Mouse (Mus musculus) cerebral cortex, adult 2 months (tissue): ENCODE results near the gene Abt1.

ENCODE experiments used
- WGBS: fragments of 180-500 bp; shearing (Covaris S2); methylation state at CpG from one replicate; pipeline ENCODE4 v1.1.7; 2018; 5-methylcytosine and 5-hydroxymethylcytosine counted together

Gene Abt1

DNA sequence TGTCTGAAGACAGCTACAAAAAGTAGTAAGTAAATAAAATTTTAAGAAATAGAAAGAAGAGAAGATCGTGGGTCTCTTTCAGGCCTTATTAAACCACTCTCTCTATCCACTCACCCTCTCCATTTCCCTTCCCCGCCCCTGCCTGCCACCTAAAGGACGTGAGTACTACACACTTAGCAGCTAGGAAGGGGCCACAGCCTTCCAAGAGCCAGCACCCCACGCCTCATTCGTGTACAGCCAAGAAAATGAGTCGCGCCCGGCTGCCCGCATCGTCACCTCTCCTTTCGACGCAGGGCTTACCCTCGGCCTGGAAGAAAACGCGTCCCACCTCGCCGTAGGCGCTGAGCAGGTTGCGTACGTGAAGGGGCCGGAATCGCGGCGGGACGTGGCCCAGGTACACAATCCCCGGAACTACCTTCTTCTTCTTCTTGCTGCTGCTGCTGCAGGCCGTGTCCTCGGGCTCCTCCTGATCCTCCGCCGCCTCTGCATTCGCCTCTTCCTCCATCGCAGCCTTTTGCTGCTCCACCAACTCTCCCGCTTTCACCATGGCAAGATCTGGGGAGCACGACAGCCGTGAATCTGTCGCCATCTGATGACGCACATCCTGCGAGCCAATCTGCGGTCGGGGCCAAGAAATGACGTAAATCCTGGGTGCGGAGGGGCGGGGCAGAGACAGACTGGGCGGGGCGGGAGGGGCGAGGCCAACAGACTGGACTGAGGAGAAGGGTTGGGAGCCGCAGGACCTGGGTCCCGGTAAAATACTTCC lies at the start of gene Abt1:
Abt1 (minus strand) TSS at position 581 of the 766 bp plus-strand sequence.
- under 1% methylated on average over 48 of the region's 48 CpGs for WGBS

DNA sequence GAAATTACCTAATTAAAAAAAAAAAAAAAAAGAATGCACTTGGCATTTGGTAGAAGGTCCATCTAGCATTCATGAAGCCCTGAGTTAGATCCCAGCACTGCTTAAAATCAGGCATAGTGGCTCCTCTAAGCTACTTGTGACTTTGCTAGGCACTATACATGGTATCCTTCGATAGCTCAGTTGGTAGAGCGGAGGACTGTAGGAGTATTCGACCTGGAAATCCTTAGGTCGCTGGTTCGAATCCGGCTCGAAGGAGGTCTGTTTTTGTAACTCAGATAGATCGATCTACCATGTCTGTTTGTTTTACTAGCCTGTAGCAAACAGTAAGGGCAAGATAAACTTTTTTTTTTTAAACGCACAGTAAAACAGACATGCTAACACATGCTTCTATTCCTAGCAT lies 43.2 kb upstream of the Abt1 start:
- WGBS: 12% methylated on average over 9 of the region's 9 CpGs

DNA sequence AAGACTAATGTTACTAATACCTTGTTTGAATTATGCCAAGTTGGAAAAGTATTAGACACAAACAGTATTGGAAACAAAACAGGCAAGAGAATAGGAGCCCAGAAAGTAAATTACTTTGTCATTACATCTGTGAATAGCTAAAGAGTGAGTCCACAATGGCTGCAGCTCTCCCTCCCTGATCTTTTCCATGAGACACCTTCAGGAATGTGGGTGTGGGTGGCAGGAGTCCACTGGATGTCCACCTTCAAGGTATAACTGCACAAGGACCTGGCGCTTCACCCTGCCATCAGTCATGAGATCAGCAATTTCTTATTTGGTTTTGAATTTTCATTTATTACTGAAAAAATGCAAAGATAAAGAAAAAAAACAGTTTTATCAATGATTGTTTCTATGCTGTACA lies 42.6 kb upstream of the Abt1 start:
- WGBS: 98% methylated on average over 1 of the region's 1 CpGs

DNA sequence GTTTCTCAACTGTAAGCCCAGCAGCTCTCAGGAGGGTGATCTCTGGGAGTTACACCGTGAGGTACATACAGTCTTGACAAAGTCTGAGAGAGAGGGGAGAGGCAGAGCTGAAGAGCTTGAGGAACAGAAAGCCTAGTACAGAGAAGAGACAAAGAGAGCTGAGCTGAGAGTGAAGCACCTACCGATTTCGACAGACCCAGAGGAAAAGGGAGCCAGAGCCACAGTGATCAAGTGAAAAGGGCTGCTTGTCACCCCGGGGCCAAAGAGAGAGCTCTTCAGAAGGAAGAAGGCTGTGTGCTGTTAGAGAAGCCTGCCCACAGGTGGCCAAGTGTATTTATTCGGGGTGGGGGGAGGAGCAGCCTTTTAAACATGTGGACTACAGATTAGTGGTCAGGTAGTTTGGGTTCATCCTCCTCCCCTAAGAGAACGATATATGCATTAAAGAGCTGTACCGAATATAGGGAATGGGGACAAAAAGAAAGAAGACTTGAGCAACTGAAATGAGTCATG lies 42.0 kb upstream of the Abt1 start, which contains the start of gene Btn1a1:
Btn1a1 (minus strand) TSS at position 302 of the 510 bp plus-strand sequence.
- 7% methylated on average over 7 of the region's 7 CpGs for WGBS

DNA sequence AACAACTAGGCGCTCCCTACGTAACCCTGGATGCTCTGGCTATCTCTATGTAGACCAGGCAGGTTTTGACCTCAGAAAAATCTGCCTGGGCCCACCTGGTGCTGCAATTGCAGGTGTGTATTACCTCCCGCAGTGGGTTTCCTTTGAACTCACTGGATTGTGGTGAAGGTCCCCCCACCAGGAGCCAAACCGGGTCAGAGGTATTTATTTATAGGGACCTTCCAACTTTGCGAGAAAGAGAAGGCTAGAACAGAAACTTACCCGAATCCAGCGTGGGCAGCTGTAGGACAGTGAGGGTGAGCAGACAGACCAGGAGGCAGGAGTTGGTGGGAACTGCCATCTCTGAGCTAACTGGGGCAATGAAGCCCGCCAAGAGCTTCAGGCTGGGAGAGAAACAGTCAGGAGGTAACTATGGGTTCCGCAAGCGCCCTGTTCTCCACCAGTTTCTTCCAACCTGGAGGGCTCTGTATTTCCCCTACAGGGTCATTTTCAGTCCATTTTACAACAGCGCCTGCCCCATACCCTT lies 41.2 kb upstream of the Abt1 start:
- 14% methylated on average over 11 of the region's 11 CpGs for WGBS

DNA sequence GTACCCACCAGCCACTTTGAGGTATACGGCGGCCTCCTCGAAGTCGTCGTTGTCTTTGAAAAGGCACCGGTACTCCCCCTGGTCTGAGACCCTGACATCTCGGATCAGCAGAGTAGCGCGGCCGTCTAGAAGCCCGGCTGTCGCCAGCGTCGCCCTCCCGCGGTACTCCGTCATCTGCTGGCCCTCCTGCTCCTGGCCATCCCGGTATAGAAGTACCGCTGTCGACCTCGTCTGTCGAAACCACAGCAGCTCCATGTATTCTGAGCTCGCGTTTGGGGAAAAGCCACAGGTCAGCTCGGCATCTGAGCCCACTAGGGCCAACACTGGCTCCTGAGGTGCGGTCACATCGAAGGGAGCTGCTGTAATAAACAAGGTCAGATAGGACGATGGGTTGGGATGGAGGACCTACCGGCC lies 40.6 kb upstream of the Abt1 start:
- 1% methylated on average over 29 of the region's 29 CpGs for WGBS

DNA sequence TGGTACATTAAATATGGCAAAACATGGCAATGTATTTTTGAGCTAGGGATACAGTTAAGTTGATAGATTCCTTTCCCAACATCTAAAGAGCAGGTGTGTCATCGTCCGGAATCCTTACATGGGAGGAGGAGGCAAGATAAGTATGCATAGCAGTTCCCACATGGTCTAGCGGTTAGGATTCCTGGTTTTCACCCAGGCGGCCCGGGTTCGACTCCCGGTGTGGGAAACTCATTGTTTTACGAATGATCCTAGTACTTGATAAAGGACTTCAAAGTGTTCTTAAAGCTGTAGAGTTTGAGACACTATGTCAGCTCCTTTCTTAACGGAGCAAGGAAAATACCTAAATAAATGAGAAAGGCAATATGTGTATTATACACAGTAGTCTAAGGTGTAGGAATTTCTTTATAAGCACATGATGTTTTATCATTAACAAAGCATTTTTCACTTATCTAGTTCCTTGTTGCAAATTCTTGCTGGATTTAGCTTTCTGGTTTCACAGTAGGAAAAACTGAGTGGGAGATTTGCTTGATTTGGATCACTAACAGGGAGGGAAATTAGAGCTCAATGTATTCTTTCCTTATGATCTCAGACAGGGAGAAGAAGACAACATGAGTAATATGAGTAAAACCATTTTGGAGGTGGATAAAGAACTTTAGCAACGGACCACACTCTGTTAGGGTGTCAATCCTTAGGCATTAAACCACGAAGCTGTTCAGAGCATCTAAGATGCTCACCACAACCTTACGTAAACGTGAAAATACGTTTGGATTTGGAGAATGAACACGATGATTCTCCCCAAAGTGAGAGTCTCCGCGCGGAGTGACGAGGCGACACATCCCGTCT lies 39.9 kb upstream of the Abt1 start:
- 1% methylated on average over 21 of the region's 21 CpGs for WGBS

DNA sequence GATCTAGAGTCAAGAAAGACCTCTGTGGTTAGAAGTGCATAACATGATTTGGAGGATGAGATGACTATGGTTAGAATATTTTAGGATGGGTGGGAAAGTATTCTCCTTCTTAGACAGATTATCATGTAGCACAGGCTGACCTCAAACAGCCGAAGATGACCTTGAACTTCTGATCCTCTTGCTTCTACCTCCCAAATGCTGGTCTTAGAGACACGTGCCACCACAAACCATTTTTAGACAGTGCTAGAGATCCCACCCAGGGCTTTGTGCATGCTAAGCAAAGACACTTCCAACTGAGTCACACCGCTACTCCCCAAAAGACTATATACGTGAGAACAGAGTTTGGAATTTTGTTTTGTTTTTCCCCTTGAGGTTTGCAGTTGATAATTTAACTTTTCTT lies 38.4 kb upstream of the Abt1 start:
- WGBS: 92% methylated on average over 4 of the region's 4 CpGs

DNA sequence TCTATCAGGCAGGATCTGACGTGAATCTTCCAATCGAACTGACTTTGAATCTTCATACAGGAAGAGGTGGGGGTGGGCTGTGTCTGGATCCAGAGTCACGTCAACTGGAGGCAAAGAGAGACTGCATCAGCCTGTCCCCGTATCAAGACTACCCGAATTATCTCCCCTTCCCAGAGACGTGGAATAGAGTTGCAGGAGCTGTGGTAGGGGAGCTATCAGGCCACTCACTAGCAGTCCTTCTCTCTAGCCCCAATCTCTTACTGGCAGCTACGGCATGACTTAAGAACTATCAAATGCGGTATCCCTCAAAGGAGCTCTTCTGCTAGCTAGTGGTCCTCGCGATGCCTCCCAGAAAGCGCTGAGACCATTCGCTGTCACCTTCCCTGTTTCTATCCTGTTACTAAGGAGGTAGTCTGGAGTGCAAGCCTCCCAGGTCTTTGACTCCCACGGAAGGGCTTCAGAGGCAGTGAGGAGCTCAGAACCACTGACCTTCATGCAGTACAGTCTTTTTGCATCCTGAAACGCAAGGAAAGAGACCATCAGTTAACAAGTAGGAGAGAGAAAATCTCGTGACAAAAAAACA lies 35.7 kb upstream of the Abt1 start:
- 44% methylated on average over 15 of the region's 15 CpGs for WGBS

DNA sequence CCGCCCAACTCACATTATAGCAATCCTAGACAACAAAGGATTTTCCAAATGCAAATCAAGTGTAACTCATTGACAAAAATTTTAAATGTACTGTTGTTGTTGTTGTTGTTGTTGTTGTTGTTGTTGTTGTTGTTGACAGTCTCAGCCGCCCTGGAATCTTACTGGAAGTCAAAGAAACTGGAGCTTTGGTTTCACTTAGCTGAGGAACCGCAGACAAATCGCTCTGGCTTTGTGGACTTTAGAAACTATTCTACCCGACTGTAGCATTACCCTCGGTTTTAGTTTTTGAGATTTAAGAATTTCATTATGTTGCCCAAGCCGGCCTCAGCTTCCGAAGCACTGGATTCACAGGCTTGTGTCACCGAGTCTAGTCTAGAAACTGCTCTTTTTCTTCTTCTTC lies 30.3 kb upstream of the Abt1 start:
- WGBS: under 1% methylated on average over 9 of the region's 9 CpGs

DNA sequence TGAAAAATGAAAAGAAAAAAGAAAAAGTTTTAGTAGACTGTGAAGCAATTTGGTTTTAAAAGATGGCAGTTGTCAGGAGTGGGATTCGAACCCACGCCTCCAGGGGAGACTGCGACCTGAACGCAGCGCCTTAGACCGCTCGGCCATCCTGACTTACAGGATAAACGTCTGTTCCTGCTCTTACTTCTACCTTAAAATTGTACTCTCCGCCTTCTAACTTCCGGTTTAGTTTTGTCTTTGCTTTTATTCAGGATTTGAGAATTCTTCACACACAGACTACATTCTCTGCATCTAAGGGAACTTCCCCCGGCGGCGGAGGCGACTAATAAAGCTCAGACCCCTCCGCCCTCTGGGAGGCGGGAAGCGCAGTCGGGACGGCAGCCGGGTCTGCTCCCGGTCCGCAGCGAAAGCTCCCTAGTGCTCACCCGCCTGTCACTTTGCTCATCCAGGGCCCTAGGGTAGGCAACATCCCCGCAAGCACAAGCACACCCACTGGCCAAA lies 29.7 kb upstream of the Abt1 start:
- under 1% methylated on average over 25 of the region's 25 CpGs for WGBS

DNA sequence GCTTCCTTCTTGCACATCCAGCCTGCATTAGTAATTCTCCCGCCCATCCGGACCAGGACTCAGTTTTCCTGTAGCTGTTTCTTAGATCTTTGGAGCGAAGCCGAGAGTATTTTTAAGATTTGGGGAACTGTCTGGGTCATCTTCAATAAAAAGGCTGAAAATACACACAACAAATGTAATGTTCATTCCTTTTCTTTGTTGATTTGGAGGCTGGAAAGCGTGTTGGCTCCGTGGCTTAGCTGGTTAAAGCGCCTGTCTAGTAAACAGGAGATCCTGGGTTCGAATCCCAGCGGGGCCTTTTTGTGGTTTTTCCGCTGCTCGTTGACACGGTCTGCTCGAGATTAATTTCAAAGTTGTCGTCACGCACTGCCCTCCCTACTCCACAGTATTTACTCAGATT lies 26.7 kb upstream of the Abt1 start:
- WGBS: under 1% methylated on average over 15 of the region's 15 CpGs

DNA sequence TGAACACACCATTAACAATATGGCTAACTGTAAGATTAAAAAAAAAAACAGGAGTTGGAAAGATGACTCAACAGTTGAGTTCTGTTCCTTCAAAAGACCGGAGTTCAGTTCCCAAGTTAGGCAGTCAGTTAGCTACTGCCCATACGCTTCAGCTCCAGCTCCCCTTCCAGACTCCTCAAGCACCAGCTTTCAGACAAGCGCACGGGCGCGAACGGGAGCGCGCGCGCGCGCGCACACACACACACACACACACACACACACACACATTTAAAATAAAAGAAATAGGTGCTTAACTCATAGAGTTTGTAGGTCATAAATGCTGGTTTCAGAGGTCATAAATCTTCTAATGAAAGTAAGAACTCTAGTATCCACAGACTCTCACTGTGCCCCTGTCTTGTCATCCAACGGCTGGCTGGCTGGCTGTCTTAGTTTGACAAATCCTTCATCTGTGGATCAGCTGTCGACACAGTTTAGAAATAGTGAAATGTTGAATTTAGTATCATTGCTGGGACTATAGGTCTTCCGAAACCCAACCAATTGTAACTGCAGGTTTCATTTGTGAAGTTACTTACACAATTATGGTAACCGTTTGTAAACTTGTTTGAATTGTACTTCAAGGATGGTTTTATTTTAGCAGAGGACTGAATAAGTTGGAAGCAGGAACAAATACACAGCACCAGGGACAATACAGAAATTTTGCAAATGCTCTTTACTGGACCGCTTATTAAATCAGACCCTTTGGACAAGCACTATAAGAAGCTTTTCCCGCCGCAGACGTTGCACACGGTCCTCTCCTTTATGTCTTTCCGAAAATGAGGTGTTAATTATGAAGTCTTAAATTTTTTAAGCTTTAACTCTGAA lies 25.8 kb upstream of the Abt1 start:
- under 1% methylated on average over 24 of the region's 24 CpGs for WGBS

DNA sequence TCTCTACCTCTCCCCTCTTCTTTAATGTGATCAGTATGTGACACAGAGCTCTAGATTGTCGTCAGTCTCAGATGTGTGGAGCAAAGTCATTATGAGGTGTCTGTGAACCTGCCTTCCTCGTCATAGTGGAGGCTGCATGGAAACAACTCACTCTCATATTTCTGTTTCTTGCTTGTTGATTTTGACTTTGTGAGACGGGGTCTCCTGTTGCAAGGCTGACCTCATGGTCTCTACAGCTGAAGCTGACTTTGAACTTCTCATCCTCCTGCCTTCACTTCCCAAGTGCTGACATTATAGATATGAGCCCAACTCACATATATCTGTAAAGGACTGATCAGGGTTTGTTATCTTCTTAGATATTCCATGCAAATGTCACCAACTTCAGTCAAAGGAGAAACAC lies 25.1 kb upstream of the Abt1 start:
- 68% methylated on average over 3 of the region's 3 CpGs for WGBS

DNA sequence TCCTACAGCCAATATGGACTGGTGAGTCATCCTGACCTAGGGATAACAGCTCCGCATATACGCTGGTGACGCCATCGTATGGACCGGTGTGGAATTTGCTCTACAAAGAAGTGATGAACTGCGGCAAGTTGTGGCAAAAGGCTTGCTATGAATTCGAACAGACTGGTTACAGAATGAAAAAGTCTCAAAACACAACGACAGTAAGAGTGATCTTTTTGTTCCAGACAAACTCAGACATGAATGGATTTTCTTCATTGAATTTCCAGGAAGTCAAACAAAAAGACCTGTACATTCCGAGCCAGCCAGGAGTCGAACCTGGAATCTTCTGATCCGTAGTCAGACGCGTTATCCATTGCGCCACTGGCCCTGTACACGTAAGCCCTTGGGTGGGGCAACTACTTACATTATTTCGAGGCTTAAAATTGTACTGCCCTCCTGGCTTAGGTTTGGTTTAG lies 22.9 kb upstream of the Abt1 start:
- under 1% methylated on average over 16 of the region's 16 CpGs for WGBS

DNA sequence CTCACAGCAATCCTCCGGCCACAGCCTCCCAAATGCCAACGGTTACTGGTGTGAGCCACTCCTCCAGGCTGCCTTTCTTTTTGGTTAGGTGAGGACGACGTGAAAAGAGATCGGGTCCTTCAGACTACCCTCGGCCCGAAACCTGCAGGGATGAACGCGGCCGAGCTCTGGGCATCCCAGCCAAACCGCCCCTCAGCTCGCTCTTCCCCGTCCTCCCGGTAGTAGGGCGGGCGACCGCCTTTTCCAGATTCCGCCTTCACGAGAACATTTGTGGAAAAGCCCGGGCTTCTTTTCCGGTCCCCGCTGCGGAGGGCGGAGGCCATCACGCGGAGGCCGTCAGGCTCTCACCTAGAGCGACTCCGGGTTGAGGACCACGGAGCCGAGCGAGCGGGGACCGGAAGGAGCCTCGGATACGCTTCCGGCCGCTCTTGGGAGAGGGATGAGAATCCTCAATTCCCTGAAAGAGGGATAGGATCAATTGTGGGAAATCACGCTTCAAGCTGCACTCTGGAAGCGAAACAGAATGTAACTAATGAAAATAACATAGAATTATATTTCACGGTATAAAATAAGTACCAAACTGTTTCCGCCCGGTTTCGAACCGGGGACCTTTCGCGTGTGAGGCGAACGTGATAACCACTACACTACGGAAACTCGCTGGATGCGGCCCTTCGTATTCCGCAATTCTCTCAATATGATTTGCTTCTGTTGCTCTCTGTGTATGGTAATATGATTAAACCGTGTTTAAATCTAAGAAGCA lies 22.1 kb upstream of the Abt1 start:
- under 1% methylated on average over 55 of the region's 55 CpGs for WGBS

DNA sequence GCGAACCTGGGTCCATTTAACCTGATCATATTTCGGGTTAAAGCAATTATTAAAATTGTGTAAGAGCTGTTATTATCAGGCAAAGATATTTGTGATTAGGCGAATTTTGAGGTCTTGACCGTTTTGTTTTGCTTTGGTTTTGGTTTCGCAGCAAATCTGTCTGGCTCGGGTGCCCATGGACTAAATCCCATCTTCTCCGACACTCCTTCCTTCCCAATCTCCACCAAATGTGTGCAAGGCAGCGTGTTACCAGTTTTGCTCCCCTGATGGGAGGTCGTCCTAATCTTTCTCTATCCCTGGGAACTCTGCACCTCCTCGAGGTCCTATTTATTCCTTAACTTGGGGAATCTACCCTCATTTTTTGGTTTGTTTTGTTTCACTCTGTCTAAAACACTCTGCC lies 21.5 kb upstream of the Abt1 start:
- 6% methylated on average over 10 of the region's 10 CpGs for WGBS

DNA sequence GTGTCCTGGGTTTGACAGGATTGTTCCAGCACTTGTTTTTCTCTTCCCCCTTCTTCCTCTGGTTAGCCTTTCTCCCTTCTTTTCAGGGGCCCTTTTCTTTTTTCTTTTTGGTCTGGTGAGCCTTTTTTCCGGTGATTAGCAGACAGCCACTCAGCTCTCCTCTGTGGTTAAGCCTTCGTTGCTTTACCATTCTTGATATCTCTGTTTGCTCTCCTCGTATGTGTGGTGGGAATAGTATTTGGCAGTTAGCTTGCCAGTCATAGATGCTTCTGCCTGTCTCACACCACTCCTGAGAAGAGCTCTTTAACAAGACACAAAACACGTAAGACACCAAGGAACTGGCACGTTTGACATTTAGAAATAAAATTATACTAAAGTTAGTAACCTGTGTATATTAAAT lies 20.8 kb upstream of the Abt1 start:
- 42% methylated on average over 5 of the region's 5 CpGs for WGBS

DNA sequence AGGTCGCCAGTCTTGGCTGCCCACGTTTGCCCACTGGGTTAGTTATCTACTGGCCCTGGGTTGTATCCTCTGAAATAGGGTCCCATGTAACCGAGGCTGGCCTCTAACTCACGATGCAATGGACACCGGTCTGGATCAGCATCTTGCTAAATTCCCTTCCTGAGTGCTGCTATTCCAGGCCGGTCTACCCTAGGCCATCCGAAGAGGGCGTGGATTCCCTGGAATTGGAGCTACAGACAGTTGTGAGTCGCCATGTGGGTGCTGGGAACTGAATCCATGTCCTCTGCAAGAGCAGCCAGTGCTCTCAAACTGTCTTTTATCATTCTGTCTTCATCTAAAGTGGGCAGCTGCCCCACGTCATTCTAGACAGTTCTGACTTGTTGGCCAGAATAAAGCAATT lies 16.2 kb upstream of the Abt1 start:
- WGBS: 75% methylated on average over 10 of the region's 10 CpGs

DNA sequence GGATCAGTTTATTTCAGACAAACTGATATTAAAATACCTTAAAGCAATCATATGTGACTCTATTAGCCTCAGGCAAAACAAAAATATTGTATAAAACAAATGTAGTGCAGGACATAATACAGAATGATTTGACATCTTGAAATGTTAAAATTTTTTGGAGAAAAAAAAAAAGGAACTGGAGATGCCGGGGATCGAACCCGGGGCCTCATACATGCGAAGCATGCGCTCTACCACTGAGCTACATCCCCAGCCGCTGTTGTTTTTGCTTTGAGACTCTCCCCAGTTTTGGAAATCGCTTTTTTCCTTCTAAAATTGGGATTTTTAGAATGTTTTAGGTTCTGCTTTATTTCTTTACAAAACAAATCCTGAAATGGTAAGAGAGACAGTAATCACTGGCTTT lies 14.9 kb upstream of the Abt1 start:
- WGBS: under 1% methylated on average over 7 of the region's 7 CpGs
